Mouse (Mus musculus): ENCODE measurements around the gene Pgpep1l.
A peak's percentile ranks its signal among the peaks of the same experiment; 100 is the strongest.

The Pgpep1l gene

DNA sequence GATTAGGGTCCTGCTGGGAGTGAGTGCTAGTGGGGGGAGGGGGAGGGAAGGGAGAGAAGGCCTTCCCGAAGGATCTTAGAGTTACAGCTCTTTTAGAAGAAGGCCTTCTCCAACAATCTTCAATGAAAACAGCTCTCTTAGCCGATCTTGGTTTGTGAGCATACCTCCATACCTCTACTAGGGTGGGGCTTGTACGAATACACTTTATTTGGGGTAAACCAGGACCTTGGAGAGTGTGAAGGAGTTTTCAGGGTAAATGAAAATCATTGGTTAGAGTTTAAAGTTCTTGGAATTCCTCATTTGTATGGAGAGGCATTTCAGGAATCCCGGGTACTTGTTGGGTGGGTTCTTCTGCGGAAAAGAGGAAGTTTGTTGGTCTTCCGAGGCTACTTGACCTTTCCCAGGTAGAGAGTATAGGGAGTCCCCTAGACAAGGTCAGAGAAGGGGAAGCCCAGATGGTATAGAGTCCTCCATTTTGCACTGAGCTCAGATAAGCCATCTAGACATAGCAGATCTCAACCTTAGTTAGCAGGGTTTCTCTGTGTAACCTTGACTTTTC, 4.4 kb downstream of the Pgpep1l start:
- no peak for DNase-seq

DNA sequence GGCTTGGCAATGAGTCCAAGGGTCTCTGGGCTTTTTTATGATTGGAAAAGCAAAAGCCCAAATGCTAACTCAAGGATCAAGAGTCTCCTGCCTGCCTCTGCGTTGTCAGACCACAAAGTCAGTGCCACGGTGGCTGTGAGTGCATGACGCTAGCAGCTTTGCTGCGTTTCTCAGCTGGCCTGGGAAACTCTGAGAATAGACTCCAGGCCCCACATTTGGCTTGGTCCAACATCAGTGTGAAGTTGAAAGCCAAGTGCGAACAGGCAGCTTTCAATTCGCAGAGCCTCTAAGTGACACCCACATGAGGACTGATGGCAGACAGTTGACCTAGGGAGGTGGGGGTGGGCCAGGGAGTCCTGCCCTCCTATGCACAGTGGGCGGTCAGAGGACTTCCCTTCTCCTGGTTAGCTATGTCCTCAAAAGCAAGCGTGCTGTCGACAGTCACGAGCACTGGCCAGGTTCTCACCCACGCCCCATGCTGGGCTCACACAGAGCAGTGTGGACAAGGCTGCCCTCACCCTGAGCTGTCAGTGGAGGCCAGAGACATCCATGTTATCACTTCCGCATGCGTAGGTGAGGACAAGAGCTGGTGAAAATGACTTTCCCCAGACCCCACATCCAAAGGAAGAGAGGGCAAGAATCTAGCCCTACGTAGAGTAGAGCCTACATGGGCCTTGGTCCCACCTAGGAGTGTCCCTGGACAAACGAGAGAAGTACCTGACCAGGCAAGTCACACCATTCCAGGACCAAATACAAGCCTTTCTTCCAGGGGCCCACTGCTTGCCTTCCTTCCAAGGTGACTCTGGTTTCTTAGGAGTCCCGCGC, 5.5 kb downstream of the Pgpep1l start:
- DNase-seq: no peak

DNA sequence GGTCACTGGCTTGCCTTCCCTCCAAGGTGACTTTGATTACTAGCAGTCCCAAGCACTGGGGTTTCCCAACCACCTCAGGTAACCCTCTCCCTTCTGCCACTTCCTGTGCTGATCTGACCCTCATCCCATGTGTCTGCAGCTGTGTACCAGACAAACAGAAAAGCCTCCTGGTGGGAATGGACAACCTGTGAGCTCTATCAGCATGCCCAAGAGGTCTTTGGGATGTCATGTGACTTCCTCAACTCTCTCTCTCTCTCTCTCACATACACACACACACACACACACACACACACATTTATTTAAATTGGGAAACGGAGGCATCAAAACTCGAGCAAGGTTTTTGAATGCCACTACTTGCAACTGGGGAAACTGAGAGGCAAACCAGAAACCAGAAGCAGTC, 6.3 kb downstream of the Pgpep1l start:
- no peak for DNase-seq

DNA sequence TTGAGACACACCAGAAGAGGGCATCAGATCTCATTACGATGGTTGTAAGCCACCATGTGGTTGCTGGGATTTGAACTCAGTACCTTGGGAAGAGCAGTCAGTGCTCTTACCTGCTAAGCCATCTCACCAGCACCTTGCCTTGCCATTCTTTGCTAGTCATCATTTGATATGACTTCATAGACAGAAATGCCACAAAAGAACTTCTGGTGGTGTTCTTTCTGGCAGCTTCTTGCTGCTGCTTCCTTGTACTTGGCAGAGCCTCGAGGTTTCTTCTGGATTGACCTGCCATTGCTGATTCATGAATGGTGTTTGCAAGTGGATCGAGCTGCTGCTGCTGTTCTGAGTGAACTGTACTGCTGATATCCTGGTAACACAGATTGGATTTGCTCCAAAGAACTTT, 13.1 kb downstream of the Pgpep1l start:
- DNase-seq: no peak

DNA sequence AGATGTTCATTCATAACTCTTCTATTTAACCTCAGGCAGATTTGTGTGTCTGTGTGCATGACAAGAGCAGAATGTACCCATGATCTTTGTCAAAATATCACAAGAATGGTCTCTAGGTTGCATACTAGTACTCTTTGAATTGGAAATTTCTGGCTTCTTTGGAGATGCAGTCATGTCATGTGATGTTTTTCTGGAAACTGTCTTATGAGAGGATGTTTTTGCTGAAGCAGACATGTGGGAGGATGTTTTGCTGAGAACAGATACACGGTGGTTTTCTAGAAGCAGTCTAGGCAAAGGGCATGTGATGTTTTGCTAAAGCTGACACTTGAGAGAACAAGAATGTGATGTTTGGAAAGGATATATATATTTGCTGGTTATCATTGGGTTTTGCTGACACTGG, 13.6 kb downstream of the Pgpep1l start:
- no peak for DNase-seq

DNA sequence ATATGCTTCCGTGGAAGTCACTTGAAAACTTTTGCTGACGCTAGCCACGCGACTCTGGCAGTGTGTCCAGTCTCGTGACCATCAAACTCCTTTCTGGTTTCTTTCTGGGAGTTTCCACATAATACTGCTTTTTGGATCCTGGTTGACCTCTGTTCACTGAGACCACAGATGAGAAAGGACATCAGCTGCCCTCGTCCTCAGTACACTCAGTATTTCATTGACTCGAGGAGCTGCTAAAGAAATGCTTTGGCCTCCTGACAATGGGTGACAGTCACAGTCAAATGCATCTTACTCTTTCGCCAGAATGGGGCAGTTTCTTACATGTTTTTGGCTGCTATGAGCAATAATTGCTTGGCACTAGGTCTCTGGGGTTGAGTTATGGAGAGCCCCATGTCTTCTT, 17.8 kb downstream of the Pgpep1l start:
- no peak for DNase-seq

DNA sequence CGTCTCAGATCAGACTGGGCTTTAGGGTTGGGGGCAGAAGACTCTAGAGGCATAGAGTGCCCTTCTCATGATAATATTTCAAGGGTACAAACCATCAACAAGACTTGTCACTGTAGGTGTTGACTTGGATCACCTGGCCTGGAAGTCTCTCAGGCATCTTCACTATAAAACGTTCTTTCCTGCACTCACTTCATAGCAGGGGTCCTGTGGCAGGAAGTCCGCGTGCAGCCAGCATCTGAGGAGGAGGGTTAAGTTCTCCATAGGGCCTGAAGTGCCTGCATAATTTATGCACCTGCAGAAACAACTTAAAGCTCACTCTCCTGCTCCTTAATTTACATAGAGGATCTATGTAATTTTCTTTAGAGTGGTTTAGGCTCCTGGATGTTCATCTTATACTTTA, 18.4 kb downstream of the Pgpep1l start:
- no peak for DNase-seq

DNA sequence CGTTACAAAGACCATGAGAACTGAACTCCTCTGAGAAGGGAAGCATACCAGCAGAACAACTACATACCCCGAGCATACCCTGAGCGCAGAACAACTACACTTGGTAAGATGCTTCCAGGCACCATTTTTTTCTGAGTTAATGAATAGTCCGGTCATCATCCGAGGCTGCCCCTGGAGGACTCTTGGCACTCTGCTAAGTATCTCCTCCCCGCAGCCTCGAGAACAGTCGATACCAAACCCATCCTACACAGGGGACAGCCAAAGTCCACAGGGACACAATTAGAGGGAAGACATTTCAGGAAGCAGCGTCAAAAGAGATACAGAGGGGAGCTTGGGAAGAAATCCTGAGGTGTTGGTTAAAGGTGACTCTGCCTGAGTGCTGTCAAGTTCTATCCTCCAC, 22.8 kb downstream of the Pgpep1l start:
- no peak for DNase-seq

DNA sequence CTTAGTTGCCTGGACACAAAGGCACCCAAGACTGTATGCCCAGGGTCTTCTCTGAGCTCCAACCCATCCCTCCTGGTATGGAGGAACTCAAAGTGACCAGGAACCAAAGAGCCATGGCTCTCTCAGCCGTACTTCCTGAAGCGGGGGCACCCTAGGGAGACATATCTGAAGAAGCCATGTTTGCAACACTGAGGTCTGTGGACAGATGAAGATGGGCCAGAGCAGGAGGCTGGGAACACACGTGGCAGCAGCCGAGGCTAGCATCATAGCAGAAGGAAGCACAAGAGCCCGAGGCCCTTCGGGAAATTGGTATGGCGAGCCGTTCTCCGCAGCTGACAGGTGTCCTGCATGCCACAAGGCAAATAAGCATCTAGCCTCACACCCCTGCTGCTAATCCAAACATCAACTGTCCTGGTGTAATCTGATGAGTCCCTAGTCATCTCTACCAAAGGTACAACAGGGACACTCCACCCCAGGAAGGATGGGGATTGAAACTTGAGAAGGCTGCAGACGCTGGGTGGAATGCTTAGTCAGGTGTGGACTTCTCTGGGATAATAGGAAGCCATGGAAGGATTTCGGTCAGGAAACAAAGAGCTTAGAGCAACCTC, 24.7 kb downstream of the Pgpep1l start:
- no peak for DNase-seq

DNA sequence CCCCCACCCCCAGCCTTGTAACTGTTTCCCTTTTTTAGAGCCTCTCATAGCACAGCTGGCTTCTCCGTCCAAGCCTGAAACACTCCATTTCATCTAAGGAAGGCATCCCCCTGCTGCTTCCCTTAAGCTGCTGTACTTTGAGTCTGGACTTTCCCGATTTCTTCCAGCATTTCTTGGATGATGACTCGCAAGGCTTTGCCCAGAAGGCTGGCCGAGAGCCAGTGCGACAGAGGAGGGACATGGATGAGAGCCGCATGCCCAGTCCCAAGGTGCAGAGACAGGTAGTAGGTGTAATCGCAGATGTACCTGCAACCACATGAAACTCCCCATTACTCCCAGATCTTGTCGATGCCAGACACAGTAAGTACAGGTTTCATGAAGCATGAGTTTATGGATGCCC, 27.2 kb downstream of the Pgpep1l start:
- DNase-seq: no peak

DNA sequence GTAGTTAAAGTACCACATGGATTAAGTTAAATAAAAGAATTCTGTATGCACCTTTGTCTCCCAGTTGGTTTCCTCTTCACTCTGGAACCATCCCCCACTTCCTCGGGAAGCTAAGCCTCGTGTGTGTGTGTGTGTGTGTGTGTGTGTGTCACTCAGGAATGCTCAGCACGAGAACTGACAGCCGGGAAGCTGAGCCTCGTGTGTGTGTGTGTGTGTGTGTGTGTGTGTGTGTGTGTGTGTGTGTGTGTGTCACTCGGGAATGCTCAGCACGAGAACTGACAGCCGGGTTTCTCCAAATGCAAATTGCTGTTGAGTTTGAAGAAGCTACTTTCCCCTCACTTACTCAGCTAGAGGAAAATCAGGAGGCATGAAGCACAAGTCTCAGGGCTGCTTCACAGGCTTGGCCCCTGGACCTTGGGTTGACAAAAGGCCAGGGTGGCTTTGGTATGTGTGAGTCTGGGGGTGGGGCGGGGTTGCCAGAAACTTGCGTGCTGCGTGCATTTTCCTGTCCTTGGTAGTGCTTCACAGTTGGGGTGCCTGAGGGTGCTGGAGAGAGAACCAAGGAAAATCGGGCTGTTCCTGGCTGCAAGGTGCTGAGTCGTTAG, 30.3 kb downstream of the Pgpep1l start:
- no peak for DNase-seq

DNA sequence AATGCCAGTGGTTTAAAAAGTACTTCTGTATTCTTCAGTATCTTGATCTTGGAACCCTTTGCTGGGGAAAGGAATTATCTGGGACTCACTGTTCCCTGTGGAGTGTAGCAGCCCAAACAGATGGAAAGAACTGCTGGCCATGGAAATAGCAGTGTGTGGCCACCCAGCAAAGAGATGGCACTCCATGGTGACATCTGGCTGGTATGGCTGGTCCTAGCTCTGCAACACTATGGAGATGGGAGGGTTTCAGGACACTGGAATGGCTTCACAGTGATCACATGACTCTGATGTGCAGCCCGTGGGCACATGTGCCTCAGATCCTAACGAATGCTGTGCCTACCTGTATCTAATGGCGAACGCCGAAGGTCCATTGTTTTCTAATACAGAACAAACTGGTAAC, 31.5 kb downstream of the Pgpep1l start:
- DNase-seq: no peak

DNA sequence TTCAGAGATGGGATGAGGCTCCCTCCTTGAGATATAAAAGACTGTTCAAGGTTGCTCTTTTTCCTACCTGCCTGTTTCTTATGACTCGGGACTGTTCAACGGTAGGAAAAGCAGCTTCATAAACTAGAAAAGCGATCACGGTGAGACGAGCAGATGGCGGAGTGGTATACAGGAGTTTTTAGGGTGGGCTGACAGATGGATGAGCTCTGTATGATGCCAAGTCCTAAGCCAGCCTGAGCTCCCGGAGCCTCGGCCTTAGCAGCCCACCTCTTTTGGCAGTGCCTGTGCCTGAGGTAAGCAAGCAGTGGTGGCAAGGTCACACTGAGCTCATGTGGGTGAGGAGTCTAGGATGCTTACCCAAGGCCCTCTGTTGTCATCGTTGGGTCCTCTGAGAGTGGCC, 33.2 kb downstream of the Pgpep1l start:
- DNase-seq: no peak

DNA sequence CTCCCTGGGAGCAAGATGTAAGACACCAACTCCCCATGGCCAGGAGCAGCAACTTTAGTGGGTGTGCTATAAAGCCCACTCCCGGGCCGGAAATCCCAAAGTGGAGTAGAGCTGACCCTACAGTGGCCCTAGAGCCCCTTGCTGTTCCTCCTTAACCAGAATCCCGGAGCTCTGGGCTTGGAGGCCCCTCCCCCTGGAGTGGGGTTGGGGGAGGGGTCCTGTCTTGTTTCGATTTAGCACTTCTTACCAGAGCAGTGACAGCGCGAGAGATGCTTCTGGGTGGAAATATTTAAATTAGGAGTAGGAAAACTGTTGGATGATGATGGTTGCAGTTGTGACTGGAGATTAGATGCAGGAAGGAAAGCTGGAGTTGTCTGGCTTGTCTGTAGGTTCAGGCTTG, 35.5 kb downstream of the Pgpep1l start:
- no peak for DNase-seq

DNA sequence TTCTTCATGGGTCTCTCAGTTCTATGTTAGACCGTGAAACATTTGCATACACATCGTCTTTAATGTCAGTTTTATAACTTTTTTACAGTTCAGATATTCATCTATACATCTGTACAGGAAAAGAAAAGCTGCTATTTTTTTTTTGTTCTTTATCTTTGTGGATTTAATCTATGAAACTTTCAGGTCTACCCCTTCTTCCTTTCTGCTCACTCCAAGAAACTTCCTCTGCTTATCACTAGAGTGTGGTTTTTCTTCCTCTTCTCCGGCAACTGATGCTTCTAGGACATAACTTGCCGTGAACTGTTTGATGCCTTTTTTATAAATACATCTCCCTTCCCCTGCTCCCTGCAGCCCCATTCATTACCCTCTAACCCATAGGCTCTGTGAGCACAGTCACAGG, 36.4 kb downstream of the Pgpep1l start:
- no peak for DNase-seq

DNA sequence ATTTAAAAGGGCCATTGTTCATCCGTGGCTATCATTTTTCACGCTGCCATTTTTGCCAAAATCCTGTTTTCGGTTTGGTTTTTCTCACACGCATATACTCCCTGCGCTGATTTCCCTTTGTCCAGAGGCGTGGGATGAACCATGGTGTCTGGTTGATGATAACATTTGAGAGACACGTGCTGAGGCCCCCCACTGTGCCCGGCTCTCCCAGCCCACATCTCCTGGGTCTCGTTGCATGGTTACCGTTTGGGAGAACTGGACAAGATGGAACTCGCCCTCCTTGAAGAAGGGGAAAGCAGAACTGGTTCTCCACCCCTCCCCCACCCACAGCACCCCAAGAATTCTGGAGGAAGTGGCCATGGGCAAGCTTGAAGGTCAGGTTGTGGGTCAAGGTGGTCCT, 37.0 kb downstream of the Pgpep1l start:
- no peak for DNase-seq

DNA sequence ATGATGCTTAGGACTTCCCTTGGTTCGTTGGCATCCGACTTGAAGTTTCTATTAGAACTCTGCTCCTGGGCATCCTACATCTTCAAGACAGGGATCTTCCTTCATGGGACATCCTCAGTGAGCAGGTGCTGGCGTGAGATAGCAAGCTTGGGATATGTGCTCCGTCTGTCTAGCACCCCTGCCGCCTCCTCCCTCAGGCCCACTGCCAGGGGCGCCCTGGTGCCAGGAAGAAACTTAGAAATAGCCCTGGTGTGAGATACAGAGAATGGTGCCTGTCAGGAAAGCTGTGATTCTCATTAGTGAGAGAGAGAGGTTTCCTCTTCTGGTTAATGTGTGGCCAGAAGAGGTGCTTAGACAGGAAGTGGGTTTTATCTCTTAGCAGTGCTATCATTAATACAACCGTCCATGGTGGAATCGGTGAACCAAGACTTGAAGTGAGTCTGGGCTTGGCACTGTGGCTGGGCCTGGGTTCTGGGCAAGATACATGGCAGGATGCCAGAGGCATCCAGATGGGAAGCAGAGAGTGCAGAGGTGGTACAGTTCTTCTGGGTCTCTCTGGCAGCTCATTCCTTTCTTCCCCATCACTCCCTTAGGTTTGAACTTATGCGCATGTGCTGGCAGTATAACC, 38.5 kb downstream of the Pgpep1l start:
- DNase-seq: peak; percentile 30

DNA sequence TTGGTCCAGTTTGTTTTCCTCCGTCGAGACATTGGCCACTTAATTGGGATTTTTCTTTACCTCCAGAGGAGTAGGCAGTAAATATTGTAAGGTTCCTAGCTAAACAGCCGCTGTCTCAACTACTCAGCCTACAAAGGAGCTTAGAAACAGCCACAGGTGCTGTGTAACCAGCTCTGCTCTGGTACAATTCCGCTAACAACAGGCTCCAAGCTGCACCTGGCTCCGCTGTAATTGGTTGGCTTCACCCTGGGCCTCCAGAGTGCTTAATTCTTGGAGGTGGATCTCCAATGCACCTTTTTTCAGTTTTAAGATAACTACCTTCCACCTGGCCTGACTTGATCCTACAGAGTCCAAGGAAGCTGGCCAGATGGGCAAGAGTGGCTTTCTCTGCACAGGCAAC, 40.0 kb downstream of the Pgpep1l start:
- no peak for DNase-seq

DNA sequence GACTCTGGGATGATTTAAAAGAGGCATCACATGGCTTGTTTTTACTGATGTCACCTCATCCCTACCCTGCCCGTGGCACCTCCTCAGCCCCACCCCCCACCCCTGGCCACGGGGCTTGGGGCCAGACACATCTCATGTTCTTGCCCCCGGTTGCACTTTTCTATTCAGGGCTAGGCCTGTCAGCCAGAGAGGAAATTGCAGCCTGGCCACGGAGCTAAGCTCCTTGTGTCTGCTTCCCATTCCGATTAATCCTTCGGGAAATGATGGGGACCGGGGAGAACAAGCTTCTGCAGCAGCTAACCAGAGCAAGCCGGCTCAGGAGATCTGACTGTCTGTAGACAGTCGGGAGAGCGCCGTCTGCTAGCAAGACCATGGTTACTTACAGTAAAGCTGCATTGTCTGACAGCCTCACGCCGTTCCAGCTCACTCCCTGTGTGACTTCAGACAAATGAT, 40.7 kb downstream of the Pgpep1l start:
- DNase-seq: no peak

DNA sequence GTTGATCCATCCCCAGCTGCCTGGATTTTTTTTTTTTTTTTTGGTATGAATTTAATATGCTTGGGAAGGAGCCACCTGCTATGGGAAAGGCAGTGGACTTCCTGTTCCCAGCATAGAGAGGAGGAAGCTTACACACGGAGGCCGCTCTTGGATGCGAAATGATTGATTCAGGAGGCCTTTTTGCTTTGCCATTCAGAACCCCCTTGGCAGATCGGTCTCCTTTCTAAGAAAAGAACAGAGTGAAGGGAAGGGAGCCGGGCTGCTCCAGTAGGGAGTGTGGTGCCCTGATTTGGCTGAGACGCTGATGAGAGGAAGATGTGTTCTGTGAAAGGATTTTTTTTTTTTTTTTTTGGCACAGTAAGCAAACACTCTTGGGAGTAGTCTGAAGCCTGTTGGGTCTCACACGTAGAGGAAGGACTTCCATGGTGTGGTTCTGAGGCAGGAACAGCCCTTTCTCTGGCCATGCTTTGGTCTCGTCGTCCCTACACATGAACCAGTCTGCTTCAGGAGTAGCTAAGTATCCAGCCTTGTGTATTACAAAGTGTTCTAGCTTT, 42.3 kb downstream of the Pgpep1l start:
- no peak for DNase-seq

DNA sequence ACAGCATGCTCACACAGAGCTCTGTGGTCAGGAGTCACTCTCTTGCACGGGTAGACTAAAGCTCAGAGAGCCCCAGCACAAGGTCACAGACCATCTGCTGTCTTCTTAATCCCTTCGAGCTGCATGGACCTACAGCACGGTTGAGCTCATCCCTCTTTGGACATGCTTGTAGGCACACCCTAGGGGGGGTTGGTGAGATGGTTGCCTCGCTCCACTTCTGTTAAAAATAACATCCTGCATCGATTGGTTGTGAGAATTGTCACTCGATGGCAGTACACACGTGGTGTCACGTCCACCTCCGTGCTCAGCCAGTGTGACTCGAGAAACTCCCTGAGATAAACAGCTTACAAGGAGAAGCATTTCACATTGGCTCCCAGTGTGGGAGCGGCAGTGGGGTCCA, 45.2 kb downstream of the Pgpep1l start:
- peak; percentile 28 for DNase-seq

DNA sequence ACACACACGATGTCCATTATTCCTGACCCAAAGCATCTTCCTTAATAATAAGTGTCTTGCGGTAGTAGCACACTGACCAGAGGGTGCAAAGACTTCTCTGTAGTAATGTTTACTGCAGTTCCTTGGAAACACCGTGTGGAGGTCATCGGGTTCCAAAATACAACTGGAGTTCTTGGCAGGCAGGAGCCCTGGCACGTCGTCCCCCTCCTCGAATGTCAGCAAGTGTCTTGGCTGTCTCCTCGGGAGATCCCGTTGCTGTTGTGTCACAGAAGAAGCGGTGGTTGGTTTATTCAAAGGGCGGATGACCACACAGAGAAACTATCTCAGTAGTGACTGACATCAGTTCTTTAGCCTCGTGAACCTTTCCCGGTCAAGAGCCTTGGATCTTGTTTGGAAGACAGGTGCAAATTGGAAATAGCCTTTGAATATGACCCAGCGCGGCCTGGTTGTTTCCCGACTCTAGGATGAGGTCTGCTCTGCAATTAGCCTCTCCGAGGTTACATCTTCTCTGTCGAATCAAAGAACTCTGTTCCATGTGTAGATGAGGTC, 48.4 kb downstream of the Pgpep1l start:
- no peak for DNase-seq

DNA sequence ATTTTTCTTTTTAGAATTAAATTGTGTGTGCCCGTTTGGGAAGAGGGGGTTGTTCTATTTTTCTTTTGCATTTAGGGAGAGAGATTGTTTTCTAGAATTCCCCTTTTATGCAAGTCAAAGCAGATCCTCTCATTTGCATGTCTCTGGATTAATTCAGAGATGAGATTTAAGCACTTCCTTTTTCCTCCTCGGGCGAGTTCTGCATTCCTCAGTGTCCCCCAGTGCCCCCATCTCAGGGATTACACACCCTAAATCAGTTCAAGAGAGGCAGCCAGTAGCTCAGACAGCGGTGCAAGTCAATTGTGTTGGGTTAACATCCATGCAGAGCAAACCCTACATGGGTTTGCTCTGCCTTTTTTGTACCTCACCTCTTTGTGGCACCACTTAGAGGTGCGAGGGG, 50.2 kb downstream of the Pgpep1l start:
- DNase-seq: no peak

All from cerebellum, adult 9-11 months (tissue).